Mouse (Mus musculus) spleen, adult 18-20 months (tissue): Measurements from ENCODE around the gene Gtpbp10.

Experiments used
- DNase-seq, 2 experiments: peaks; one replicate each; pipeline ENCODE4 v3.0.0; 2022; ENCODE audit warnings: mixed read lengths in 2 of 2

Gtpbp10 gene

GRCm38 (mm10) chr5:5495042-5495441 is 64.3 kb downstream of the Gtpbp10 start:
- no peak for DNase-seq

- no peak for DNase-seq
Measured at GRCm38 (mm10) chr5:5494269-5495005, 64.9 kb downstream of the Gtpbp10 start.

- DNase-seq, result no peak
Measured at GRCm38 (mm10) chr5:5492163-5492562, 67.2 kb downstream of the Gtpbp10 start.
